Mouse (Mus musculus) ovary, postnatal 14 days (tissue): ENCODE results near the gene Llgl2.

ENCODE experiments used
- DNase-seq: peaks from one replicate; pipeline ENCODE4 v3.0.0; 2022; ENCODE audit warnings: low spot score

Llgl2 gene

GRCm38 (mm10) chr11:115809311-115809781 lies 14.5 kb upstream of the Llgl2 start:
- DNase-seq, result no peak

- peak; percentile 53 for DNase-seq
Observed at GRCm38 (mm10) chr11:115810377-115810776, 13.5 kb upstream of the Llgl2 start.

DNA sequence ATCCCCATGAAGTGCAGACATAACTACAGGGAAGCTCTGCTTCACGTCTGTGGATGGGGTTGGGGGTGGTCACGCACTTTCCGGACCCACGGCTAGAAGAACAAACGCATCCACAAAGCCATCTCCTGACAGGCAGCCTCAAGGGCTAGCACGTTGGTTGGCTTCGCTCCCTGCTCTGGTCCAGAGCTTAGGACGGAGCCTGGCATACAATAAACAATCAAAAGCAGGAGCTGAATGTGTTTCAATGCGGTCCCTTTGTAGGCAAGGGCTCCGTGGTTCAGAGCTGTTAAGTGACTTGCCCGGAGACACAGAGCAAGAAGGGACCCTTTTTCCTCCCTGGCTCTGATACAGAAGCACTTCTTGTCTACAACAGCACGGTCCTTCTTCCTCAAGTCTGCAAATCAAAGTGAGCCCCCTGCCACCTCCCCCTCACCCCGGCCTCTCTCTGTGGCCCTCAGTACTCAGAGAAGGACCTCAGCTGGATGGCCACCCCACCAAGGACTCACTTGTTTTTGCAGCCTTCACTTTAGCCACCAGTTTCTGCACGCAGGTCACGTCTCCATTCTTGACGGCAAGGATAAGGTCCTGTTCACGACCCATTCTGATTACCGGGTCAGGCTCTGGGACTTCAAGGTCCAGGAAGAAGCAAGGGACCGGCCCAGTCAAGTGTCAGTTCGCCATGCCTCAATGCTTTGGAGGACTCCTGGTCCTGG lies 12.3 kb upstream of the Llgl2 start:
- no peak for DNase-seq

GRCm38 (mm10) chr11:115812095-115812494 lies 11.8 kb upstream of the Llgl2 start:
- no peak for DNase-seq

DNA sequence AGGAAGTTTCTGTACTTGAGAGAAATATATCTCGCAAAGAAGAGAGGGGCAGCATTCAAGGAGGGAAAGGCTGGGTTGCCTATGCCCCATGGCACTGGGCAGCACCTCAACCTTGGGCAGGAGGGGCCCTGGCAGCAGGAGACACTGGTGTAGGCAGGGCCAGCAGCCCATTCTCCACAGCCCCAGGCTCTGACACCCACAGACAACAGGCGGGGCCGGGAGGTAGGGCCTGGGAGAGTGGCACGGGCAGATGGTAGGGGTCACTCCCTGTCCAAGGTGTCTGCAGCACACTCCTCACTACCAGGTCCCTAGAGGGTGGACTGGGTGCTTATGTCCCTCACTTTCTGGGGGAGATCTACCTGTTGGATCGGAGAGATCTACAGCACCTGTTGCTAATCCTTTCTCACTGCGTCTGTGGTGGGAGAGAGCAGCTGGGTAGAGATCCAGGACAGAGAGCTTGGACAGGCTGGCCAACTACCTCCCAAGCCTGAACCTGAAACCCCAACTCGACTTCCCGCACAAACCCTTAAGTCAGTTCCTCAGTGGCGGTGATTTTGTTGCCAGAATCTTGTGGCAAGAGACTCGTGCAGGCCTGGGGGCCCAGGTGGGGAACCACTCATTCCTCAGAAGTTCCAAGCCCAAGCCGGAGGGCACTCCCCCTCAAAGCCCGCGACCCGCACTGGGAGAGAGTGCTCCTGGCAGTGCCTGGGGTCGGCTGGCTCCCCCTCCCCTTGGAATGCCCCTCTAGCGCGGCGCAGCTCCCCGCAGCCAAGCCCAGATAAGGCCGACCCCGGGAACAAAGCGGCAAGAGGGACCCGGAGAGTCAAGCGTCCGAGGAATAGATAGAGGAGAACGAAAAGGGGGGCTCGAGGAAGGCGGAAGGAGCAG lies 11.1 kb upstream of the Llgl2 start:
- no peak for DNase-seq

GRCm38 (mm10) chr11:115813507-115814296 lies 10.1 kb upstream of the Llgl2 start, which contains the start of gene Caskin2:
Gene Caskin2 (minus strand): TSS chr11:115813639.
- DNase-seq, result peak; percentile 91

DNA sequence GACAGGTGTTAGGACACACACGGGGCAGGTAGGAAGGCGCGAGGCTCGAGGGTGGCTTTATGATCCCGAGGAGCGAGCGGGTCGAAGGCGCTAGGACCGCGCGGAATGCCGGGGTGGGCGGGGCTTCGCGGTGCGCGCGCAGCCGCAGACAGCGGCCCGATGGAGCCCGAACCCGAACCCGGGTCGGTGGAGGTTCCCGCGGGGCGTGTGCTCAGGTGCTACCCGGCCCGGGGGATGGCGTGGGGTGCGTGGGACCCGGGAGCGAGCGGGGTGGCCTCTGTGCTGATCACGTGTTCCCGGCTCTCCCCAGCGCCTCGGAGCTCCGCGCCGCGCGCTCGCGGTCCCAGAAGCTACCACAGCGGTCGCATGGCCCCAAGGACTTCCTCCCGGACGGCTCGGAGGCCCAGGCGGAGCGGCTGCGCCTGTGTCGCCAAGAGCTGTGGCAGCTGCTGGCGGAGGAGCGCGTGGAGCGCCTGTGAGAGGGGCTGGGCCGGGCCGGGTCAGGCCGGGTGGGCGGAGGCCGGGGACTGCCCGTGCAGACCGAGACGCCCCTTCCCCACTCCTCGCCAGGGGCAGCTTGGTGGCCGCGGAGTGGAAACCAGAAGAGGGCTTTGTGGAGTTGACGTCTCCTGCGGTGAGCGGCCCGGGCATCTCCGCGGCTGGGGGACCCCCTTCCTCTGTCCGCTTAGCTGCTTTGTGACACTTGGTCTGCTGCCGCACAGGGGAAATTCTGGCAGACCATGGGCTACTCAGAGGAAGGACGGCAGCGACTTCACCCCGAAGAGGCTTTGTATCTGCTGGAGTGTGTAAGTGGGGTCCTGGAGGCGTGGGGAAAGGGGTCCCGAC lies 9.0 kb upstream of the Llgl2 start, which contains the start of gene Tsen54:
Gene Tsen54, plus strand, starts transcription at position 120 of the 846 bp plus-strand sequence.
- peak; percentile 84 for DNase-seq

GRCm38 (mm10) chr11:115817331-115817730 lies 6.5 kb upstream of the Llgl2 start:
- no peak for DNase-seq

- DNase-seq, result no peak
Observed at GRCm38 (mm10) chr11:115819915-115820623, 3.8 kb upstream of the Llgl2 start.

DNA sequence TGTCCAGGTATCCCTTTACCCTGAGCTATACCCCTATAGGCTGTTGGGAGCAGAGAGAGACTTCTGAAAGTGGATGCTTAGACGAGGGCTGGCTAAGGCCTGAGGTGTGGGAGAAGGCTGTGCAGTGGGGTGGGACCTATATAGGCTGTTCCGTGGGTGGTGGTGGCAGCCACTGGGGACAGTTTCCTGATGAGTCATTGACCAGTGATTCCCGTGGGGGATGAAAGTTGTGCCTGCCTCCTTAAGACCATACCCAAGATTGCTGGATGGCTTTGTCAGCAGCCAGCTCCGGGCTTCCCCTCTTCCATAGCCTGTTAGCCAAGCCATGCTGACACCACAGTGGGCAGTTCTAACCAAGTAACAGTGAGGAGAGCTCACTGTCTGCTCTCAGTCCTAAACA lies 2.8 kb upstream of the Llgl2 start:
- no peak for DNase-seq

- no peak for DNase-seq
Observed at GRCm38 (mm10) chr11:115824813-115825212, 964 bp downstream of the Llgl2 start.

DNA sequence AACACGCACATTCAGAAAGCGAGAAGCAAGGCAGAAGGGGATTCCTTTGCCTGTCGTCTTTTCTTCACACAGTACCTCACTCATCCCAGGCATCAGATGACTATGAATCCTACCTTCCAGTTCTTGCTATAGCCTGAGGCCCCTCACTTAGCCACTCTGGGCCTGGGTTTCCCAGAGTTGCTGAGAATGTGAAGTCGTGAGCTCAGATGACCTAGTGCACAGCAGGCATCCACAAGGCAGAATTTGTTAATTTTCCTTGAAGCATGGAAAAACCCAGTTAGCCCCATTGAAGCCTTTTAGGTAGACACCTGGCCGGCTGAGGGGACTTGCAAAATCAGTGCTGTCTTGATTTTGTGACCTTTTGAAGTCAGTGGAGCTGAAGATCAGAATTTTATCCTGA lies 2.6 kb downstream of the Llgl2 start:
- no peak for DNase-seq

GRCm38 (mm10) chr11:115827624-115828023 lies 3.8 kb downstream of the Llgl2 start:
- DNase-seq, result no peak

DNA sequence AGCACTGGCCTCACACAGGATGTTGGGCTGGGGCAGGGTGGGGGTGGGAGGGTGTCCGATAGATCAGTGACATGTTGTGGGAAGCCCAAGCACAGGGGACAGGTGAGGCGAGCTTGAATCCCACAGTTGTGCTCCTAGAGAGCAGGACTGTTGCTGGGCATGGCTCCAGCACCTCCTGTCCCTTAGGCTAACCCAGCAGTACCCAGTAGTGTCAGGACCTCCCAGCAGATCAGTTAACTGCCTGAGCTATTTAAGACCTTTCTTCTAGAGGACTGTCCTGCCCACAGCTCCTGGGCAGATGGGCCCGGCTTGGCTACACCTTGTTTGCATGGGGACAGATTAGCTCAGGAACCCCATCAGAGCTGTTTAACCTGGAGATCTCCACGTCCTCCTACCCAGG lies 5.2 kb downstream of the Llgl2 start:
- DNase-seq, result no peak

- no peak for DNase-seq
Observed at GRCm38 (mm10) chr11:115830550-115831325, 6.9 kb downstream of the Llgl2 start.

DNA sequence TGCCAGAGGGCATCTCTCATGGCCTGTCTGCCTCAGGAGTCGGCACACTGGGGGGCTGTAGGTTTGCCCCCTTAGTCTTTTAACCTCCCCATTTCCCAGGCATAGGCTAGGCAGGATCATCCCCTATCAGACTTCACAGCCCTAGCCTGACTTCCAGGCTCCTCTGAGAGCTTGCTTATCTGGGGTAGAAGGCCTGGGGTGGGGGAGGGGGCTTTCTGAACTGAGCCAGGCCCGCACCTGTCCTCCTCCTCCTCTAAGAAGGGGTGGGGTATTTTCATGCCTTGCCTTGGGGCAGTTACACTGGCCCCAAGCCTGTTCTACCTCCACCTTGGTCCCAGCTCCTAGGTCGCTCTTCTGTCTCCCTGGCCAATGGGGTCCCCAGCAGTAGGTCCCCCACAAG lies 7.7 kb downstream of the Llgl2 start:
- DNase-seq, result no peak

DNA sequence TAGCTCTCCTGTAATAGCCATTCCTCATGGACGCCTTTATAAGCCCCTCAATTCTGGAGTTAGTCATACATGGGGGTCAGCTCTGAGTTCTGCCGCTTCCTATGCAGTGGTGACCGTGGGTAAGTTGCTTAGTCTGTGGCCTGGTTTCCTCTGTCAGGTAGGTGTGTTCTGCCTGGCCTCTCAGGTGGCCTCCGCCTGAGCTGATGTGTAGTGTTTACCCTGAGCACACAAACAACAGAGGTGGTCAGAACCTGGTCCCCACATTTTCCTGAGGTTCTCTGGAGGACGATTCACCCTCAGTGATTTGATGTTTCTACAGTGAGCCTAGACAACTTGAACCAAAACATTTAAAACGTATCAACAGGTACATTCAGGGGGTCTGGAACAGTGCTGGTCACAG lies 8.2 kb downstream of the Llgl2 start:
- DNase-seq, result no peak

- DNase-seq, result no peak
Observed at GRCm38 (mm10) chr11:115832523-115832922, 8.7 kb downstream of the Llgl2 start.

DNA sequence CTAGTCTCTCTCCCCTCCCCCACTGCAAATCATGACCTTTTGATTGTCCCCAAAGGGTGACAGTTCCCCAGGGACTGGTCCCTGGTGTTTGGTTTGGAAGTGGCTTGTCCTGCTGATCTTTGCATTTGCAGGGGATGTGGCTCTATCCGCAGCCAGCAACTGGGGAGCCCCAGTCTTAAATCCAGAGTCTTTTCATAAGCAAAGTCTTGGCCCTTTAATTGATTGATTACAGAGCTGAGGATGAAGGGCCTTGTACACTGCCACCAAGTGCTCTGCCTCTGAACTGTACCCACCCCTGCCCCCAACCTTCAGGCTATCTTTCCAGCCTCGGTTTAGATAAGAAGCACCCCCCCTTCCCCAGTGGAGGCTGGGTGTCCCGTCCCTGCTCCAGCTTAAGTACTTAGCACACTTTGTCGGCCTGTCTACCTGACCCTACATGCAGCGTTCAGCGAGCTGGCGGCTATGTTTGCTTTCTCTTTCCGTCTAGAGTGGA lies 9.2 kb downstream of the Llgl2 start:
- no peak for DNase-seq

DNA sequence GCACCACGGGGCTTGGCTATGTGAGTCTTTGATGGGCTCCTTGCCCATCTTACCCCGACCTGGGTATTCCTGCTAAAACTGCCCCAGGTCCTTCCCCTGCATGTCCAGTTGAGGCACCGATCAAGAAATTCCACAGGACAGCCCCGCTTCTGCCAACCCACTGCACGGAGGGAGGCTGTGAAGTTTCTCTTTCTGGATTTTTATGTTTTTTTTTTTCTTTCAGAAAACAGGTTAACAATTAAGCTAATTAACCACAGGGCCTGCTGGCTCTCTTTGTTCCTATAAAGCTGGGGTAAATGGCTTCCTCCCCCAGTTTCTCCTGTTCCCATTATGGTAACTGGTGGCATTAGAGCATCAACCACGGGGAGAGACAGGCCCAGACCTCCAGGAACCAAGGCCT lies 10.2 kb downstream of the Llgl2 start:
- no peak for DNase-seq
